Mouse (Mus musculus): ENCODE data around the gene Pnpla3. TPM values are rescaled to one million over a fixed set of nuclear protein-coding genes. Genes with fewer than 3 reads are reported as not detected.

The Pnpla3 gene
- total RNA-seq, 2 experiments from 2014 or later, result 10.7 to 11.3 TPM

Small RNA genes within 50 kb of the gene (microRNA-seq; reads per million reads assigned to microRNA genes)
- 1.8 reads per million for gene Mir6392

Other genes with a start within 250 kb of the Pnpla3 start
- 10 to 100 TPM; 13.0 to 13.7 TPM for gene Efcab6, start 102.5 kb upstream of the Pnpla3 start, total RNA-seq (2021)
- gene Sult4a1, start 62.1 kb upstream of the Pnpla3 start, total RNA-seq (2021), result 100 to 1,000 TPM; 409 to 510 TPM
- not detected for gene Pnpla5, start 44.7 kb upstream of the Pnpla3 start, total RNA-seq (2021)
- gene Samm50, start 24.4 kb downstream of the Pnpla3 start, total RNA-seq (2021), result 100 to 1,000 TPM in 1 of 2 experiments, 10 to 100 TPM in 1; 95.0 to 106 TPM
- 10 to 100 TPM; 21.4 to 26.7 TPM for gene Parvb, start 64.2 kb downstream of the Pnpla3 start, total RNA-seq (2021)
- 1 to 10 TPM; 5.6 to 8.6 TPM for gene Parvg, start 156.2 kb downstream of the Pnpla3 start, total RNA-seq (2021)

Measured in left cerebral cortex, postnatal 36 days (tissue).